Mouse (Mus musculus) ES-E14 (cell line): ENCODE data around the gene Zbtb25. TPM values are rescaled to one million over a fixed set of nuclear protein-coding genes. Genes with fewer than 3 reads are reported as not detected.

ENCODE experiments used
- DNase-seq: peaks from one replicate; pipeline ENCODE4 v3.0.0-alpha.2; 2013; ENCODE audit warnings: low read depth, low spot score
- H3K27ac ChIP-seq: 2 replicates; pipeline ENCODE4 v1.5.1; 2012; ENCODE audit warnings: low read depth, mild to moderate bottlenecking, low read length, moderate library complexity, mixed read lengths; ENCODE audit not compliant: poor library complexity, insufficient read depth, severe bottlenecking
- H3K36me3 ChIP-seq: 2 replicates; pipeline ENCODE4 v1.6.1; 2012; ENCODE audit warnings: mild to moderate bottlenecking, low read length, moderate library complexity, mixed read lengths; ENCODE audit not compliant: control insufficient read depth, poor library complexity, insufficient read depth, severe bottlenecking
- H3K4me1 ChIP-seq, 2 experiments: fragments of 150-350 bp in 1 of 2; sonication (generic) in 1 of 2; 2 replicates each; pipeline ENCODE4 v1.6.1; 2012; ENCODE audit warnings: low read length in 2 of 2, mild to moderate bottlenecking in 1 of 2, mixed read lengths in 1 of 2; ENCODE audit not compliant: control insufficient read depth in 2 of 2, insufficient read depth in 2 of 2, poor library complexity in 1 of 2
- H3K4me3 ChIP-seq, 2 experiments: fragments of 150-350 bp in 1 of 2; sonication (generic) in 1 of 2; 2 replicates each; pipeline ENCODE4 v1.5.1; 2012; ENCODE audit warnings: low read length in 2 of 2, low read depth in 1 of 2, mild to moderate bottlenecking in 1 of 2, mixed read lengths in 1 of 2; ENCODE audit not compliant: insufficient read depth in 1 of 2, poor library complexity in 1 of 2, severe bottlenecking in 1 of 2
- H3K9ac ChIP-seq: 2 replicates; pipeline ENCODE4 v1.6.1; 2012; ENCODE audit warnings: low read depth, mild to moderate bottlenecking, low read length, mixed read lengths; ENCODE audit not compliant: poor library complexity, insufficient read depth, severe bottlenecking
- H3K9me3 ChIP-seq: fragments of 150-350 bp; sonication (generic); 2 replicates; pipeline ENCODE4 v1.6.1; 2012; ENCODE audit warnings: low read depth, mild to moderate bottlenecking, low read length; ENCODE audit not compliant: control insufficient read depth, insufficient read depth
- CHD2 ChIP-seq: IDR thresholded peaks from 2 replicates; pipeline ENCODE4 v1.6.1; 2014; ENCODE audit warnings: mild to moderate bottlenecking, low read depth, low read length, inconsistent platforms
- HCFC1 ChIP-seq: IDR thresholded peaks from 2 replicates; pipeline ENCODE4 v1.6.1; 2012; ENCODE audit warnings: low read length, inconsistent platforms, borderline replicate concordance; ENCODE audit not compliant: insufficient read depth
- MAFK ChIP-seq: IDR thresholded peaks from 2 replicates; pipeline ENCODE4 v1.6.1; 2014; ENCODE audit warnings: mild to moderate bottlenecking, low read depth, low read length, inconsistent platforms; ENCODE audit not compliant: insufficient read depth
- ZC3H11A ChIP-seq: IDR thresholded peaks from 2 replicates; pipeline ENCODE4 v1.6.1; 2012; ENCODE audit warnings: low read depth, mild to moderate bottlenecking, inconsistent platforms, low read length, borderline replicate concordance
- ZNF384 ChIP-seq: IDR thresholded peaks from 2 replicates; pipeline ENCODE4 v1.6.1; 2012; ENCODE audit warnings: low read depth, low read length, inconsistent platforms
- in situ Hi-C, 2 experiments: fragments of 600-800 bp; cut with MboI; formaldehyde crosslinking; loops; one replicate each; pipeline ENCODE4 v1.15.1; 2025; ENCODE audit warnings: low sequenced_read_pairs in 2 of 2, inconsistent platforms in 1 of 2; ENCODE audit not compliant: unreplicated experiment in 2 of 2
- total RNA-seq: library from RNA; depleted of rRNA; stranded (reverse); fragments of 300-350 nt; gene quantifications from 2 replicates; pipeline ENCODE4 v1.2.3, GENCODE M21; 2012

Gene Zbtb25
- total RNA-seq, 1 experiment: 5.5 TPM

GRCm38 (mm10) chr12:76328567-76329354 is 40.6 kb downstream of the Zbtb25 start:
- peaks cover 9% of the 10 kb centered on the region; the same call in 1 of the 2 replicates for H3K36me3 ChIP-seq
- H3K4me3 ChIP-seq: no peak overlapping the region
- H3K9me3 ChIP-seq: no peaks in the 10 kb centered on the region
- TF ChIP-seq HCFC1 (no peak), MAFK (no peak), CHD2 (no peak), ZC3H11A (no peak), ZNF384 (no peak)
- DNase-seq: no peak
- H3K9ac ChIP-seq: no peak overlapping the region
- in situ Hi-C loops: loop anchor here in 1 of 2 experiments (25.0 kb wide), 2 partner anchors 316 to 541 kb away; no protein-coding TSS in a partner anchor
- no peak overlapping the region for H3K27ac ChIP-seq
- peaks cover 0 to 2% of the 10 kb centered on the region in 2 experiments; a peak in 1 of 4 replicates for H3K4me1 ChIP-seq

- Histone ChIP-seq H3K36me3 (peaks cover 15% of the 10 kb centered on the region; the same call in 1 of the 2 replicates), H3K27ac (no peak overlapping the region), H3K9me3 (no peaks in the 10 kb centered on the region), H3K9ac (no peak overlapping the region), H3K4me3 (no peak overlapping the region), H3K4me1 (peaks cover 0 to 2% of the 10 kb centered on the region in 2 experiments; a peak in 1 of 4 replicates)
- DNase-seq: no peak
- in situ Hi-C loops: loop anchor here in 1 of 2 experiments (25.0 kb wide), 2 partner anchors 314 to 539 kb away; no protein-coding TSS in a partner anchor
- TF ChIP-seq CHD2 (no peak), HCFC1 (no peak), ZC3H11A (no peak), MAFK (no peak), ZNF384 (no peak)
Observed at GRCm38 (mm10) chr12:76326437-76327220, 42.8 kb downstream of the Zbtb25 start.

GRCm38 (mm10) chr12:76324679-76325431 is 44.5 kb downstream of the Zbtb25 start, which contains the start of gene Akap5:
TSS of gene Akap5 (plus strand) at chr12:76324891.
- Histone ChIP-seq H3K4me3 (peak within 1 kb of the TSS; percentile 65 to 86), H3K9me3 (no peaks in the 10 kb centered on the region), H3K4me1 (peaks cover 0 to 2% of the 10 kb centered on the region in 2 experiments; a peak in 1 of 4 replicates), H3K9ac (peak within 1 kb of the TSS; percentile 58), H3K36me3 (peaks cover 28% of the 10 kb centered on the region), H3K27ac (no peak within 1 kb of the TSS)
- peak; percentile 67 for DNase-seq
- in situ Hi-C loops: loop anchor here in 1 of 2 experiments (25.0 kb wide), 2 partner anchors 313 to 538 kb away; no protein-coding TSS in a partner anchor
- TF ChIP-seq ZC3H11A (no peak), CHD2 (no peak), MAFK (no peak), HCFC1 (0 out of 2 replicates have a peak, but pooled peaks have one; percentile 13), ZNF384 (no peak)
